In the genomic region with DNA sequence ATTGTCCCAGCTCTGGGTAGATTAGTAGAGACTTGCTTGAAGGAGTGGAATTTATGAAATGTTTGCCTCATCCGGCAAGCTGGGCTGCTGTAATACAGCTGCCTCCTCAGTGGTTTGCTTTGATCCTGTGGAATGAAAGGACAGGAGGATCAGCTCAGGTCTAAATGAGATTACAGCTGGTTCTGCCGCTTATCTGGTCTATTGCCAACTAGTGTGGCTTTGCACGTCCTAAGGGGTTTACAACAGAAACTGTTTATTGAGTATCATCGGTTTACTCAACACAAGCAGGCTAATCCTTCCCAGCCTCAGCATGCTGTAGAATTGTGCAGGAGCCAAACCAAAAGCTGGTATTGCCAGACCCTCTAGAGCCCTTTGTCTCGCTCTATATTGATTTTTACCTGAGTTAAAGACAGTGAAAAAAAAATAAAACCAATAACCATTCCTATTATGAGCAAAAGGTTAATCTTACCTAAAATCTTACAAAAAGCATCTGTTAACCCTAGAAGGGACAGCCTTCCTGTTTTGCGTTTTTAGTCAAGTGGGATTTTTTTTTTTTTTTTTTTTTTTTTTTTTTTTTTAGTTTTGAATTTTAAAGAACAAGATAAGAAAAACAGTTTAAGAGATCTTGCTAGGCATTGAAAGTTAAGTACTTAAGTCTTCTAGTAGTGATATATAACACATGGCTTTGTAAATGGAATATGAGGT, we compare ENCODE assay signal across 12 mouse cellular contexts.
DNase-seq lines count a peak whose midpoint lies in the region; ATAC-seq and TF ChIP-seq lines count a peak whose summit lies in the region.
"Had no signal": no experiment of that assay in that cellular context is flagged by ENCODE, and none has a peak within 500 bp of the region (broad histone marks: within the 10 kb centered on the region; RNA-seq: fewer than 3 reads in every experiment).

No protein-coding gene starts in this region.

- WGBS in forebrain, embryonic 12.5 days, result 38% methylated on average over 6 of the region's 6 CpGs
- 47% methylated on average over 6 of the region's 6 CpGs for WGBS in forebrain, embryonic 10.5 days
- 31% methylated on average over 6 of the region's 6 CpGs for WGBS in forebrain, embryonic 14.5 days
- WGBS in midbrain, embryonic 12.5 days, result 27% methylated on average over 6 of the region's 6 CpGs

- H3K36me3 ChIP-seq in forebrain, embryonic 12.5 days (replicated peaks), result no peaks in the 10 kb centered on the region
- peaks cover 11% of the 10 kb centered on the region for H3K36me3 ChIP-seq in forebrain, embryonic 10.5 days (replicated peaks)
- peaks cover 9 to 24% of the 10 kb centered on the region in 2 experiments for H3K36me3 ChIP-seq in CH12.LX (replicated peaks in 1 of 2; ENCODE audit: control insufficient read depth in 1 of 2, insufficient read depth in 1 of 2, low read length in 1 of 2)
- no peaks in the 10 kb centered on the region for H3K36me3 ChIP-seq in forebrain, embryonic 14.5 days (ENCODE audit: control insufficient read depth, insufficient read depth, low read length)
- no peaks in the 10 kb centered on the region for H3K36me3 ChIP-seq in midbrain, embryonic 12.5 days
- H3K36me3 ChIP-seq: embryonic facial prominence, embryonic 12.5 days; kidney, embryonic 15.5 days had no signal

- no peak for ATAC-seq in forebrain, embryonic 12.5 days (ENCODE audit: low FRiP score)
- peak; percentile 40 for ATAC-seq in forebrain, embryonic 14.5 days
- peak; percentile 82 for ATAC-seq in midbrain, embryonic 12.5 days (ENCODE audit: low FRiP score, low read depth)

- no peak for TF ChIP-seq RAD21 in CH12.LX (IDR thresholded peaks at IDR 0.05; ENCODE audit: low read depth, low read length)

- H3K4me2 ChIP-seq in forebrain, embryonic 12.5 days, result no peak overlapping the region
- H3K4me2 ChIP-seq in CH12.LX (ENCODE audit: insufficient read depth, low read depth, poor library complexity, severe bottlenecking), result no peak overlapping the region
- H3K4me2 ChIP-seq in forebrain, embryonic 14.5 days (ENCODE audit: low read length), result no peak overlapping the region
- no peak overlapping the region for H3K4me2 ChIP-seq in midbrain, embryonic 12.5 days (replicated peaks)
- H3K4me2 ChIP-seq: embryonic facial prominence, embryonic 12.5 days; kidney, embryonic 15.5 days had no signal

- DNase-seq in forebrain, embryonic 10.5 days (ENCODE audit: extremely low spot score, low spot score), result no peak
- no peak for DNase-seq in CH12.LX (ENCODE audit: extremely low read depth)
- peak; percentile 54 for DNase-seq in forebrain, embryonic 14.5 days (ENCODE audit: low spot score)
- DNase-seq in spleen, postnatal 10 days (ENCODE audit: low spot score in 2 of 2), result no peak
- DNase-seq in spleen, adult 18-20 months, result no peak
- no peak for DNase-seq in Muller cell, postnatal 12 days (ENCODE audit: inconsistent ontology term)
- DNase-seq: heart, adult 11 months; lung, adult 2 months had no signal

- no peak for TF ChIP-seq CTCF in CH12.LX (conservative IDR thresholded peaks at IDR 0.05 in 1 of 2, IDR thresholded peaks at IDR 0.05 in 1 of 2; ENCODE audit: low read depth in 2 of 2, low read length in 2 of 2)

- in situ Hi-C loops in CH12.LX (cut with MboI; ENCODE audit: low pct_ligation_motif_present, low pct_unique_long_range_greater_than_20kb, low sequenced_read_pairs), result no loop called here

- no peaks in the 10 kb centered on the region for H3K9me3 ChIP-seq in forebrain, embryonic 12.5 days
- H3K9me3 ChIP-seq in forebrain, embryonic 10.5 days, result no peaks in the 10 kb centered on the region
- no peaks in the 10 kb centered on the region for H3K9me3 ChIP-seq in CH12.LX (replicated peaks; ENCODE audit: low read length)
- no peaks in the 10 kb centered on the region for H3K9me3 ChIP-seq in forebrain, embryonic 14.5 days (replicated peaks; ENCODE audit: control insufficient read depth, low read length)
- H3K9me3 ChIP-seq in midbrain, embryonic 12.5 days, result no peaks in the 10 kb centered on the region
- H3K9me3 ChIP-seq: embryonic facial prominence, embryonic 12.5 days; kidney, embryonic 15.5 days had no signal

- 0 out of 2 replicates have a peak overlapping the region, but pooled peaks have one; percentile 25 for H3K27ac ChIP-seq in forebrain, embryonic 12.5 days
- no peak overlapping the region for H3K27ac ChIP-seq in forebrain, embryonic 10.5 days
- H3K27ac ChIP-seq in CH12.LX (ENCODE audit: insufficient read depth, low read depth), result no peak overlapping the region
- no peak overlapping the region for H3K27ac ChIP-seq in forebrain, embryonic 14.5 days (ENCODE audit: low read depth, low read length)
- H3K27ac ChIP-seq in midbrain, embryonic 12.5 days (replicated peaks), result peak overlapping the region; percentile 49
- H3K27ac ChIP-seq: embryonic facial prominence, embryonic 12.5 days; kidney, embryonic 15.5 days had no signal

- H3K79me2 ChIP-seq in CH12.LX (replicated peaks; ENCODE audit: control insufficient read depth, extremely low read depth, insufficient read depth, poor library complexity, severe bottlenecking), result peaks cover 2% of the 10 kb centered on the region; the same call in 1 of the 2 replicates

- no peak for TF ChIP-seq POLR2A in CH12.LX (IDR thresholded peaks at IDR 0.05; ENCODE audit: low read depth, low read length)

- no peak overlapping the region for H3K9ac ChIP-seq in forebrain, embryonic 12.5 days
- no peak overlapping the region for H3K9ac ChIP-seq in CH12.LX (ENCODE audit: insufficient read depth, low read depth)
- H3K9ac ChIP-seq in forebrain, embryonic 14.5 days (ENCODE audit: low read length), result no peak overlapping the region
- H3K9ac ChIP-seq in midbrain, embryonic 12.5 days (replicated peaks), result no peak overlapping the region
- H3K9ac ChIP-seq: embryonic facial prominence, embryonic 12.5 days; kidney, embryonic 15.5 days had no signal

- no peak for TF ChIP-seq EP300 in CH12.LX (IDR thresholded peaks at IDR 0.05; ENCODE audit: low read length)

- H3K27me3 ChIP-seq in forebrain, embryonic 12.5 days, result no peaks in the 10 kb centered on the region
- H3K27me3 ChIP-seq in forebrain, embryonic 10.5 days (ENCODE audit: poor library complexity, severe bottlenecking), result no peaks in the 10 kb centered on the region
- H3K27me3 ChIP-seq in CH12.LX (replicated peaks), result no peaks in the 10 kb centered on the region
- no peaks in the 10 kb centered on the region for H3K27me3 ChIP-seq in forebrain, embryonic 14.5 days (replicated peaks; ENCODE audit: control insufficient read depth, insufficient read depth, low read length)
- H3K27me3 ChIP-seq in midbrain, embryonic 12.5 days, result no peaks in the 10 kb centered on the region
- H3K27me3 ChIP-seq: embryonic facial prominence, embryonic 12.5 days; kidney, embryonic 15.5 days had no signal

- H3K4me1 ChIP-seq in forebrain, embryonic 12.5 days, result peaks cover 9% of the 10 kb centered on the region
- peaks cover 18% of the 10 kb centered on the region; the same call in 1 of the 2 replicates for H3K4me1 ChIP-seq in forebrain, embryonic 10.5 days
- H3K4me1 ChIP-seq in CH12.LX (ENCODE audit: control insufficient read depth in 1 of 2, insufficient read depth in 2 of 2), result peaks cover 4 to 7% of the 10 kb centered on the region in 2 experiments; a peak in 2 of 4 replicates
- peaks cover 7% of the 10 kb centered on the region; the same call in 1 of the 2 replicates for H3K4me1 ChIP-seq in forebrain, embryonic 14.5 days (ENCODE audit: control insufficient read depth, insufficient read depth, low read length)
- H3K4me1 ChIP-seq in midbrain, embryonic 12.5 days, result peaks cover 8% of the 10 kb centered on the region
- H3K4me1 ChIP-seq: embryonic facial prominence, embryonic 12.5 days; kidney, embryonic 15.5 days had no signal

- dilution Hi-C loops in CH12.LX (cut with MboI; ENCODE audit: extremely low pct_ligation_motif_present, extremely low pct_unique_long_range_greater_than_20kb, low sequenced_read_pairs), result no loop called here

- no peak overlapping the region for H3K4me3 ChIP-seq in forebrain, embryonic 12.5 days (replicated peaks)
- H3K4me3 ChIP-seq in forebrain, embryonic 10.5 days, result no peak overlapping the region
- no peak overlapping the region for H3K4me3 ChIP-seq in CH12.LX (replicated peaks in 1 of 3; ENCODE audit: low read depth in 2 of 3, low read length in 2 of 3, poor library complexity in 1 of 3)
- H3K4me3 ChIP-seq in forebrain, embryonic 14.5 days (ENCODE audit: low read depth, low read length), result no peak overlapping the region
- no peak overlapping the region for H3K4me3 ChIP-seq in midbrain, embryonic 12.5 days
- H3K4me3 ChIP-seq: embryonic facial prominence, embryonic 12.5 days; kidney, embryonic 15.5 days had no signal

TF ChIP-seq in CH12.LX, 34 proteins besides CTCF, POLR2A, EP300 and RAD21:
- TF ChIP-seq GABPA (IDR thresholded peaks at IDR 0.05; ENCODE audit: insufficient replicate concordance, low read depth, low read length) (no peak), ZNF384 (IDR thresholded peaks at IDR 0.05; ENCODE audit: low read depth, low read length) (peak; percentile 77)

Comparison
In these comparisons a context has a peak if more than half of its experiments do, and no peak if none do; other contexts are left out.
1. H3K27ac ChIP-seq: peak in forebrain, embryonic 12.5 days (single experiment) and midbrain, embryonic 12.5 days (single experiment); none in forebrain, embryonic 10.5 days (single experiment), CH12.LX (single experiment) and forebrain, embryonic 14.5 days (single experiment).